Mouse (Mus musculus) stomach, postnatal 0 days (tissue): ENCODE measurements around the gene Slc38a4. TPM values are rescaled to one million over a fixed set of nuclear protein-coding genes. Genes with fewer than 3 reads are reported as not detected.
A peak's percentile ranks its signal among the peaks of the same experiment; 100 is the strongest.

Experiments
- ATAC-seq: fragments of 200-750 bp; cut with Nextera tagmentation; 2 replicates; pipeline ENCODE4 v1.8.0; 2017; ENCODE audit not compliant: low FRiP score, low TSS enrichment
- DNase-seq: peaks from one replicate; pipeline ENCODE4 v3.0.0-alpha.2; 2016; ENCODE audit warnings: low spot score
- H3K27ac ChIP-seq: fragments of 300-500 bp; sonication (generic); replicated peaks from 2 replicates; pipeline ENCODE4 v1.5.1; 2014; ENCODE audit warnings: mild to moderate bottlenecking, control low read depth
- H3K27me3 ChIP-seq: fragments of 300-500 bp; sonication (generic); 2 replicates; pipeline ENCODE4 v1.6.1; 2014; ENCODE audit warnings: low read length; ENCODE audit not compliant: control insufficient read depth, insufficient read depth
- H3K36me3 ChIP-seq: fragments of 300-500 bp; sonication (generic); 2 replicates; pipeline ENCODE4 v1.6.1; 2014; ENCODE audit warnings: low read length, mixed read lengths; ENCODE audit not compliant: control insufficient read depth, insufficient read depth
- H3K4me1 ChIP-seq: fragments of 300-500 bp; sonication (generic); replicated peaks from 2 replicates; pipeline ENCODE4 v1.6.1; 2014; ENCODE audit warnings: antibody characterized with exemption; ENCODE audit not compliant: control insufficient read depth, insufficient read depth
- H3K4me2 ChIP-seq: fragments of 300-500 bp; sonication (generic); replicated peaks from 2 replicates; pipeline ENCODE4 v1.6.1; 2014; ENCODE audit warnings: low read depth, mild to moderate bottlenecking, control low read depth, moderate library complexity
- H3K4me3 ChIP-seq: fragments of 300-500 bp; sonication (generic); 2 replicates; pipeline ENCODE4 v1.5.1; 2014; ENCODE audit warnings: low read depth, low read length, control low read depth
- H3K9ac ChIP-seq: fragments of 300-500 bp; sonication (generic); 2 replicates; pipeline ENCODE4 v1.6.1; 2014; ENCODE audit warnings: mild to moderate bottlenecking, low read length, control low read depth, mixed read lengths
- H3K9me3 ChIP-seq: fragments of 300-500 bp; sonication (generic); 2 replicates; pipeline ENCODE4 v1.6.1; 2016; ENCODE audit warnings: low read length; ENCODE audit not compliant: control insufficient read depth
- CTCF ChIP-seq: IDR thresholded peaks from 2 replicates; pipeline ENCODE4 v1.5.1; 2016; ENCODE audit warnings: antibody characterized with exemption, low read depth, mild to moderate bottlenecking, moderate library complexity
- EP300 ChIP-seq: optimal IDR thresholded peaks from 2 replicates; pipeline ENCODE3; 2016; ENCODE audit warnings: antibody characterized with exemption
- WGBS: fragments of 180-500 bp; shearing (Covaris S2); extraction: QIAGEN DNeasy Blood & Tissue Kit; methylation state at CpG from one replicate; pipeline ENCODE4 v1.1.7; 2014; 5-methylcytosine and 5-hydroxymethylcytosine counted together
- polyA plus RNA-seq: library from polyadenylated mRNA; unstranded; fragments of >200 nt; fragmentation: Nextera tagmentation; extraction: Ambion mirVana; gene quantifications from 2 replicates; pipeline ENCODE4 v1.2.1, GENCODE M21; 2015

The Slc38a4 gene
- polyA plus RNA-seq, 1 experiment from 2014 or later, result 10.8 TPM

DNA sequence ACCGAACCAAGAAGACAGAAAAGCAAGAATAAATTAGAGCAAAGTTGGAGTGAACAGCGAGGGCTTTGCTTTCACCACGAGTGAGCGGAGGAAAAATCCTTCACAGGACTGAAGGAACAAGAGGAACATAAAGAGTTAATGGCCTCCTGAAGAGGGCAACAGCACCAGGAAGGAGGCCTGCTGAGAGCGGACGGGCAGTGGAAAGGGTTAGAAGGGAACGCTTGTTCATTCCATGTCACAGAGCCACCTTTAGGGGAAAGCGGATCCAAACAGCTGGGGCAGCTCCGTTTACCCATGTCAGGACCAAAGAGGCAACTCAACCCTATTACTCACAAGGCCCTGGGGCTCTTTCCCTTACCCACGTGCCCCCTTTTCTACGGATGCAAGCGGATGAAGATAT lies 54.3 kb downstream of the Slc38a4 start:
- DNase-seq (no peak), ATAC-seq (no peak)

DNA sequence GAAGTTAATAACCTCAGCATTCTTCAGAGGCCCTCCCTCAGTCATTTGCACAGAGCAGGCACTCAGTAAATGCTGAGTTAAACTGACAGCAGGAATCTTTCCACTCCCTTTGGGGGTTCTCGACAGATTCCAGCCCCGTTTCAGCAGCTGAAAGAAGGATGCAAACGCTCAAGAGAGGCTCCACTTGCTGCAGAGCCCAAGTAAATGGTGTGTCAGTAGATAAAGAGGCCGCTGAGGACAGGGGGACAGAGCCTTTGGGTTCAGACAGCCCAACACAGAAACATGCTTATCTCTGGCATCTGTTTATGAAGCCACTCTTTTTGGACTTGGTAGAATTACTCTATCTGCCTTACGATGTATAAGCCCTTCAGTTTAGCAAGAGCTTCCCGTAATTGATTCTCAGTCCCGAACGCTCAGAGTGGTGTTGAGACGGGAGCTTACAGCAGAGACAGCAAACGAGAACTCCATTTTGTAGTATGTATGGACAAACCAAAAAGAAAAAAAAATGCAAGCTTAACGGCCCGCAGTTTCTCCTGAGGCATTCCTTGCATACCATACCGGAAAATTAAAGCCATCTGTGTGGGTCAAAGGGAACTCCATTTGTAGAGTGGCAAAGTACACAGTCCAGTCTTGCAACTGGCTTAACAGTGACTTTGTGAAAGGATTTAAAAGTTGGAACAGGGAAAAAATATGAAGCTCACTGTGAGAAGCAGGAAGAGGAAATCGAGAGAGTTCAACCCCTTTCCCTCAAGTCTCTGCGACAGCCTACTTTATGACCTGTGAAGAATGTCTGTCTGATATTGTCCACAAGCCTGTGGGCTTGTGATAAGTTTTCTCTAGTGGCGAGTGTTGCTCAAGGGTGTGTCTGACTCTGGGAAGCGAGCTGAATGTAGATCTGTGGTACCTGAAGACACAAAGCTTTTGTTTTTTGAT lies 55.2 kb downstream of the Slc38a4 start:
- no peaks in the 10 kb centered on the region for H3K36me3 ChIP-seq
- DNase-seq (no peak), ATAC-seq (no peak)
- H3K4me1 ChIP-seq, result 0 out of 2 replicates have a peak, but pooled peaks cover 2% of the 10 kb centered on the region
- no peak overlapping the region for H3K9ac ChIP-seq
- H3K27ac ChIP-seq, result peak overlapping the region; percentile 61; the same call in 1 of the 2 replicates
- H3K27me3 ChIP-seq, result no peaks in the 10 kb centered on the region
- 18% methylated on average over 17 of the region's 17 CpGs for WGBS
- no peaks in the 10 kb centered on the region for H3K9me3 ChIP-seq
- no peak overlapping the region; the same call in 1 of the 2 replicates for H3K4me2 ChIP-seq
- TF ChIP-seq EP300 (no peak), CTCF (no peak)
- H3K4me3 ChIP-seq, result no peak overlapping the region

More for the DNA sequence above, 54.3 kb downstream of the Slc38a4 start:
- no peak overlapping the region for H3K4me3 ChIP-seq
- no peaks in the 10 kb centered on the region for H3K27me3 ChIP-seq
- WGBS, result 62% methylated on average over 12 of the region's 12 CpGs
- H3K27ac ChIP-seq, result no peak overlapping the region
- no peak overlapping the region for H3K9ac ChIP-seq
- no peaks in the 10 kb centered on the region for H3K9me3 ChIP-seq
- no peak for TF ChIP-seq EP300
- no peak for TF ChIP-seq CTCF
- H3K4me2 ChIP-seq, result no peak overlapping the region
- 0 out of 2 replicates have a peak, but pooled peaks cover 2% of the 10 kb centered on the region for H3K4me1 ChIP-seq
- H3K36me3 ChIP-seq, result no peaks in the 10 kb centered on the region

- 92% methylated on average over 12 of the region's 12 CpGs for WGBS
- Histone ChIP-seq H3K36me3 (no peaks in the 10 kb centered on the region), H3K9ac (no peak overlapping the region), H3K4me2 (no peak overlapping the region), H3K4me1 (0 out of 2 replicates have a peak, but pooled peaks cover 2% of the 10 kb centered on the region), H3K27ac (no peak overlapping the region), H3K27me3 (no peaks in the 10 kb centered on the region), H3K9me3 (no peaks in the 10 kb centered on the region), H3K4me3 (no peak overlapping the region)
- ATAC-seq, result no peak
- TF ChIP-seq EP300, result no peak
- no peak for TF ChIP-seq CTCF
- no peak for DNase-seq
These were observed 56.4 kb downstream of the Slc38a4 start for GRCm38 (mm10) chr15:96999401-96999800.

DNA sequence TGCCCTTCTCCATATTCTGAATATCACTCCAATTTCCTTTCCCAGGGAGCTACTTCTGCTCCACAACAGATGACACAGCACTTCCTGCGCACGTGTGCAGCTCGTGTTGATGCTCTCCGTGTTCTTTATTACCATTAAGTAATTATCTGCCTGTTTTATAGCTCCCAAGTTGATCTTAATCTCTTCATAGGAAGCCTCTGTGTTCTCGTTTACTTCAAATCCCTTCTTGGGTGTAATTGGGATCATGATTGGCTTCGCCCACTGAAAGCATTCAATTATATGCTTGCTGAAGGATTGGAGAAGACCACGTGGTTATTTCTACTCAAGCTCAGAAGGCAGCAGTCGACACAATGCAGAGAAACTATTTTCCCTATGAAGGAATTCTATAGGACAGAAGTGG lies 70.1 kb downstream of the Slc38a4 start:
- Histone ChIP-seq H3K36me3 (no peaks in the 10 kb centered on the region), H3K9me3 (no peaks in the 10 kb centered on the region), H3K9ac (no peak overlapping the region), H3K4me2 (no peak overlapping the region), H3K4me1 (no peaks in the 10 kb centered on the region), H3K27ac (no peak overlapping the region), H3K27me3 (no peaks in the 10 kb centered on the region), H3K4me3 (no peak overlapping the region)
- ATAC-seq, result no peak
- no peak for DNase-seq
- 60% methylated on average over 8 of the region's 8 CpGs for WGBS
- TF ChIP-seq EP300, result no peak
- TF ChIP-seq CTCF, result no peak

- H3K27ac ChIP-seq, result no peak overlapping the region
- no peak for DNase-seq
- H3K4me3 ChIP-seq, result no peak overlapping the region
- H3K36me3 ChIP-seq, result no peaks in the 10 kb centered on the region
- 0 out of 2 replicates have a peak, but pooled peaks have one; percentile 49 for ATAC-seq
- no peak overlapping the region for H3K4me2 ChIP-seq
- H3K4me1 ChIP-seq, result no peaks in the 10 kb centered on the region
- 46% methylated on average over 13 of the region's 13 CpGs for WGBS
- H3K27me3 ChIP-seq, result no peaks in the 10 kb centered on the region
- no peak for TF ChIP-seq CTCF
- no peak for TF ChIP-seq EP300
- no peak overlapping the region for H3K9ac ChIP-seq
- no peaks in the 10 kb centered on the region for H3K9me3 ChIP-seq
These were observed 72.0 kb downstream of the Slc38a4 start for GRCm38 (mm10) chr15:96983581-96984330.
